Mouse (Mus musculus): ENCODE measurements around the gene Gm21988.

- TF ChIP-seq TAL1 (IDR thresholded peaks at IDR 0.05; ENCODE audit: low read length), result no peak
- no peak for TF ChIP-seq GATA1 (IDR thresholded peaks at IDR 0.05; ENCODE audit: low read length)
Observed at GRCm38 (mm10) chr11:70238591-70239440, 814 bp downstream of the Gm21988 start.
